Mouse (Mus musculus): ENCODE results near the gene Cstl1.
A peak's percentile ranks its signal among the peaks of the same experiment; 100 is the strongest.
"Not testable (repeated sequence)": the region's sequence is repeated elsewhere in the genome, so short reads cannot be mapped to it uniquely, and the experiment has no call there.

Cstl1 gene

GRCm38 (mm10) chr2:148750058-148750457, at the start of gene Cstl1:
Cstl1 (plus strand) TSS chr2:148750358.
- no peak for DNase-seq

GRCm38 (mm10) chr2:148706409-148707201, 43.6 kb upstream of the Cstl1 start:
- DNase-seq, result no peak

DNA sequence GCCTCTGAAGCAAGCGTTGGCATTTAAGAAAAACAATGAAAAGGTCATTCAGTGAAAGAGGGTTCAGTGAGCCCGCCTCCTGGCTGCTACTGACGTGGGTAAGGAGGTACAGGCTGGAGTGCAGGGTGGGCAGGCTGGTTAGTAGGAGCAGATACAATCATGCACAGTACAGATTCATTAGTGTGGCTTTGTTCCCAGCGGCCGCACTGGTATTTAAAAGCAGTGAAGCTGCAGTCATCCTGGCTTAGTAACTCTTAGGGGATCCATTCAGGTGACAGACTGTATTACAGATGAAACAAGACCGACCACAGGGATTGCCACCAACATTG, 43.0 kb upstream of the Cstl1 start:
- DNase-seq, result no peak

DNA sequence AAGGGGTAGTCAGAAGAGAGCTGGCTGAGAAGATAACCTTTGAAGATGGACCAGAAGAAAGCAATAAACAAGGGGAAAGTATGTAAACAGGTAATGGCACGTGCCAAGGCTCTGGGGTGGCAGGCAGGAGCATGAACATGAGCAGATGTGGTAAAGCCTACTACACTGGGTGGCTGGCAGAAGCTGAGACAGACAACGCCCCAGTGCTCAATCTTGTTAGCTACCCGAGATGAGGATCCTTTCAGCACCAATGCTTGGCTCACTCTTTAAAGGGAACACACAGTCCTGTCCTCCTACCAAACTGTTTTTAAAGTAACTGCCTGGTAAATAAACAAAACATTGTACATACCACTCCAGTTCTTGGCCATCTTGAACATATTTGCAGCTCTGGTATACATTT, 37.8 kb upstream of the Cstl1 start:
- no peak for DNase-seq

GRCm38 (mm10) chr2:148717072-148717471, 33.1 kb upstream of the Cstl1 start:
- no peak for DNase-seq

GRCm38 (mm10) chr2:148719271-148719995, 30.7 kb upstream of the Cstl1 start:
- no peak for DNase-seq

- peak; percentile 37 for DNase-seq
Observed at GRCm38 (mm10) chr2:148731614-148732326, 18.4 kb upstream of the Cstl1 start.

GRCm38 (mm10) chr2:148732327-148733000, 17.7 kb upstream of the Cstl1 start, which contains the start of gene Napb:
Napb (minus strand) TSS chr2:148732467.
- peak; percentile 90 for DNase-seq

DNA sequence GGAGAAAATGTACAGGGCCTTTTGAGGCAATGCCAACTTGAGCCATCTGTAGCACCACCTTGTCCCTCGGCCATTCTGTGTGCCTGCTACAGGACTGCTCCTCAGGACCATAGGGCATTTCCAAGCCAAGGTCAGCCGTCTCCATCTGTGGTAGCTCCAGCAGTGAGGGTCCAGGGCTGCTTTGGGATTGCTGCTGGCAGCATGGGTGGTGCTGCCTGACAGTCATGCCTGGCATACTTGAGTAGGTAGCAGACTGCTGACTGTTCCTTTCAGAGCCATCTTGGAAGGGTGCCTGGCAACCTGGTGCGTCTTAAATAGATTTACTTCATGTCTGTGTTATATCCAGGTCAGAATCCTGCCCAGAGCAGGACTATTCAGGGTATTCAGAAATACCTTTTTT, 7.2 kb upstream of the Cstl1 start:
- peak; percentile 38 for DNase-seq

GRCm38 (mm10) chr2:148743846-148744407, 6.2 kb upstream of the Cstl1 start:
- DNase-seq, result no peak

GRCm38 (mm10) chr2:148751893-148752813, 2.0 kb downstream of the Cstl1 start:
- DNase-seq, result peak; percentile 71

DNA sequence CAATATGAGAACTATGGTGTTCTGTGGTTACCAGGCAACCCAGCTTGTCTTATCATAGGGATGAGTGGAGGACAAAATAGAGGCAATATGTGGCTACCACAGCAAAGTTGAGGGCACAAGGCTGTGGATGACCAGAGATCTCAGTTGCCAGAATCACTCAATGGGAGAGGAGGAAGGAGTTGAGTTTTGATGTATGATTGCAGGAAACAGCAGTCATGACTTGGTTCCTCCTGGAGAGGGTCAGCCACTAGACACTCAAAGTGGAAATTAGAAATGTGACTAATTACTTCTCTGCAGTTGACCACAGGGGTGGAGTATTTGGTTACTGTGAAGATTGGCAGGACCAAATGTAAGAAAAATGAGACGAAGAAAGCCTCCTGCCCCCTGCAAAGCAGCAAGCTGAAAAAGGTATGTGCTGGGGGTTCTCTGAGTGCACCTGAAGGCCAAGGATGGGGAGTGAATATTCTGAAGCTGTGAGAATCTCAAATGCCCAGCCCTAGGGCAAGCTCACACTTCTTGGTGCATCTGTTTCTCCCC, 4.2 kb downstream of the Cstl1 start:
- DNase-seq, result no peak

GRCm38 (mm10) chr2:148763648-148764388, 13.7 kb downstream of the Cstl1 start:
- no peak for DNase-seq

- DNase-seq, result not testable (repeated sequence)
Observed at GRCm38 (mm10) chr2:148771397-148771796, 21.2 kb downstream of the Cstl1 start, which contains the start of gene Cst11. Cst11 (minus strand) TSS chr2:148771497.

DNA sequence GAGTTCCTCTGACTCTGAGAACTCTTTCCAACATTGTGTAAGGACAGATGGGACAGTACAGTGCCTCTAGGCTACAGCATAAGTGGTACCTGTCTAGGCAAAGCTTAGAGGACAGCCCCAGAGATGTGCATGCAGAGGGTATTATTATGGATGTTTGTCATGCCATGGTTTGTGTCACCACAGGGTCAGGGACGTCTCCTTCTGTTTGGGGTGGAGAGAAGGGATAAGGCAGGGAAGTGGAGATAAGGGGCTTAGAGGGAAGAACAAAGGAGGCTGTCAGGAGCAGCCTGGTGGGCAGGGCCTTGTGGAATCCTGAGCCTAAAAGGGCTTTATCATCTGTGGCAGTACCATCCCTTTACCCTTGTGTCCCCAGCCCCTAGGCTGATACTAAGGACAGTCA, 31.6 kb downstream of the Cstl1 start, which contains the start of gene 8030411F24Rik:
TSS of gene 8030411F24Rik (plus strand) at position 301 of the 400 bp plus-strand sequence.
- no peak for DNase-seq

DNA sequence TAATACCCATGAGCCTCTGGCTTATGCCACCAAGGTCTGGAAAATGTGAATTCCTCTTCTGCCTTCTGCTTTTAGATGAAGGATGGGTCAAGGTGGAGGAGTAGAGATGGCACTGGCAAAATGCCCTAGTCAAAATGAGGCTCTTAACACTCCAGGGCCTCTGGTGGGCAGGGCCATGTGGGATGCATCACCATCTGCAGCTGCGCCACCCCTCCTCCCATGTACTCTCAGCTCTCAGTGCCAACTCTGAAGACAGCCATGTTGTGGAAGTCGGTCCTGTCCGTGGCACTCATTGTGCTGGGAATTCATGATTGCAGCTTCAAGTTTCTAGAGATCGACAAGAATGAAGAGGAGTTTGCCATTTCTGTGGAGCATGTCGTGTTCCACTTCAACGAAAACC, 39.0 kb downstream of the Cstl1 start, which contains the start of gene Cst12:
TSS of gene Cst12 (plus strand) at position 220 of the 400 bp plus-strand sequence.
- DNase-seq, result no peak

DNA sequence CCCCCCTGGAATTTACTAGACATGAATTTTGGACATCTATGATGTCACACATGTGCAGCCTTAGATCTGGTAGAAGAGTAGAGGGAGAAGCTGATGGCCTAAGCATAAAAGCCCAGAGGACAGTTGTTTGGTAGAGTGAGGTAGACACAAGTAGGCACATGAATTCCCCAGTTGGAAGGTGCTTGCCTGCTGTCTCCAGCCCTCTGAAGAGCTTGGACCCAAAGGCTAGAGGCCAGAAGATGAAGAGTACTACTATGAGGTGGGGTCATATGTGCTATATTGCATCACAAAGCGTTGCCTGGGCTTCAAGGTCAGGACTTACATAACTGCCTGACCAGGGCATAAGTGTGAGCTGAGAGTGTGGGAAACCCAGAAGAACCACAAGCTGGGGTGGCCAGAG, 48.3 kb downstream of the Cstl1 start, which contains the start of gene Cst8:
TSS of gene Cst8 (plus strand) at position 301 of the 400 bp plus-strand sequence.
- no peak for DNase-seq

- no peak for DNase-seq
Observed at GRCm38 (mm10) chr2:148801491-148801921, 51.3 kb downstream of the Cstl1 start.

Data from right cerebral cortex, postnatal 4 days (tissue).